Mouse (Mus musculus): ENCODE measurements around the gene Nudt15. TPM values are rescaled to one million over a fixed set of nuclear protein-coding genes. Genes with fewer than 3 reads are reported as not detected.

Gene Nudt15
- polyA plus RNA-seq, 1 experiment = 2.2 TPM

DNA sequence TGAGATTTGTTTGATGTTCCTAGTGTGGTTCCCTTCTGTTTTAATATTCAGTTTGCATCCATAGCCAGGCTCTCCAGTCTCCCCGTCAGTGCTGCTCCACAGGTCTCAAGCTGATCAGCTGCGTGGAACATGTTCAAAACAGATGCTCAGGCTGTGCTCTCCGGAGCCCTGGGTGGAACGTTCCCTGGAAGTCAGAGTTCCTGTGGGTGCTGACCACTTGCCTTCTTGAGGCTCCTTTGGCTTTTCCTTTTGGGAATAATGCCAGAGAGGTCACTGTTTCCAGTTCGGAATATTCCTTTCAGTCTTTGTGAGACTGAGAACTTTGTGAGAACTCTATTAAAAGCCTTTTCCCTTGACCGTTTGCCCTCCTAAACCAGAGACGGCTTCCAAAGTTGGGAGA is 72.5 kb downstream of the Nudt15 start:
- H3K4me3 ChIP-seq (ENCODE audit: insufficient read depth, poor library complexity, severe bottlenecking) = no peak overlapping the region
- no peak overlapping the region for H3ac ChIP-seq (ENCODE audit: control insufficient read depth, insufficient read length, low read depth)
- no peaks in the 10 kb centered on the region for H3K27me3 ChIP-seq (ENCODE audit: control insufficient read depth, insufficient read depth, insufficient read length)
- no peaks in the 10 kb centered on the region for H3K36me3 ChIP-seq (ENCODE audit: control insufficient read depth, insufficient read depth)
- no peaks in the 10 kb centered on the region for H3K79me3 ChIP-seq (ENCODE audit: low read depth)
- no peaks in the 10 kb centered on the region for H3K79me2 ChIP-seq (ENCODE audit: control insufficient read depth, insufficient read depth)
- no peak for TF ChIP-seq MYOD1 (IDR thresholded peaks at IDR 0.05; ENCODE audit: control insufficient read depth, insufficient read length, low read depth)
- no peak for TF ChIP-seq USF1 (IDR thresholded peaks at IDR 0.05; ENCODE audit: low read depth)
- no peak for TF ChIP-seq CTCF (IDR thresholded peaks at IDR 0.05; ENCODE audit: control insufficient read depth, insufficient read depth, insufficient read length)
- TF ChIP-seq MYOG (IDR thresholded peaks at IDR 0.05; ENCODE audit: control insufficient read depth, extremely low read depth, insufficient read length) = no peak
- no peak for TF ChIP-seq CEBPB (IDR thresholded peaks at IDR 0.05; ENCODE audit: low read depth)
- TF ChIP-seq MAX (IDR thresholded peaks at IDR 0.05) = no peak
- TF ChIP-seq FOSL1 (IDR thresholded peaks at IDR 0.05; ENCODE audit: insufficient read depth, low read length, poor library complexity, severe bottlenecking) = no peak

DNA sequence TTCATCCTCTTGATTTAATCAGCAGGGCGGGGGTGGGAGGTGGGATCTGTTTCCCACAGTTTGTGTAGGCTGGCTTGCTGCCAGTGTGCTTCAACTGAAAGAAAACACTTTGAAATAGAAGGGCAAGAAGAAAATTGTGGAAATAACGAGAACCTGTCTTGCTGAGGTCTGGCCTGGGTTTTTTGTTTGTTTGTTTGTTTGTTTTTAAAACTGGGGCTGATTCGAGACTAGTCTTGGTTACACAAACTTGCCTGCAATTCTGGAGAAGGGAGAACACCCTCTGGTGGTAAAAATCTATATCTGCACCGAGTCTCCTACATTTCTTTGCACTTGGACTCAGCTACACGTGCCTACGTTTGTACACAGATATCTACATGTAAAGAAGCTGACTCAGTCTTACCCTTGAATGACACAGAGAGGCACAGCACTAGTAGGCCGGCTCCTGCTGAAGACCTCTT is 73.4 kb downstream of the Nudt15 start:
- Histone ChIP-seq H3K79me2 (ENCODE audit: control insufficient read depth, insufficient read depth) (no peaks in the 10 kb centered on the region), H3K27me3 (ENCODE audit: control insufficient read depth, insufficient read depth, insufficient read length) (no peaks in the 10 kb centered on the region), H3ac (ENCODE audit: control insufficient read depth, insufficient read length, low read depth) (no peak overlapping the region), H3K4me3 (ENCODE audit: insufficient read depth, poor library complexity, severe bottlenecking) (no peak overlapping the region), H3K79me3 (ENCODE audit: low read depth) (no peaks in the 10 kb centered on the region), H3K36me3 (ENCODE audit: control insufficient read depth, insufficient read depth) (no peaks in the 10 kb centered on the region)
- no peak for TF ChIP-seq CTCF (IDR thresholded peaks at IDR 0.05; ENCODE audit: control insufficient read depth, insufficient read depth, insufficient read length)
- no peak for TF ChIP-seq MYOD1 (IDR thresholded peaks at IDR 0.05; ENCODE audit: control insufficient read depth, insufficient read length, low read depth)
- no peak for TF ChIP-seq MYOG (IDR thresholded peaks at IDR 0.05; ENCODE audit: control insufficient read depth, extremely low read depth, insufficient read length)
- TF ChIP-seq USF1 (IDR thresholded peaks at IDR 0.05; ENCODE audit: low read depth) = no peak
- no peak for TF ChIP-seq FOSL1 (IDR thresholded peaks at IDR 0.05; ENCODE audit: insufficient read depth, low read length, poor library complexity, severe bottlenecking)
- no peak for TF ChIP-seq CEBPB (IDR thresholded peaks at IDR 0.05; ENCODE audit: low read depth)
- TF ChIP-seq MAX (IDR thresholded peaks at IDR 0.05) = peak; percentile 56

DNA sequence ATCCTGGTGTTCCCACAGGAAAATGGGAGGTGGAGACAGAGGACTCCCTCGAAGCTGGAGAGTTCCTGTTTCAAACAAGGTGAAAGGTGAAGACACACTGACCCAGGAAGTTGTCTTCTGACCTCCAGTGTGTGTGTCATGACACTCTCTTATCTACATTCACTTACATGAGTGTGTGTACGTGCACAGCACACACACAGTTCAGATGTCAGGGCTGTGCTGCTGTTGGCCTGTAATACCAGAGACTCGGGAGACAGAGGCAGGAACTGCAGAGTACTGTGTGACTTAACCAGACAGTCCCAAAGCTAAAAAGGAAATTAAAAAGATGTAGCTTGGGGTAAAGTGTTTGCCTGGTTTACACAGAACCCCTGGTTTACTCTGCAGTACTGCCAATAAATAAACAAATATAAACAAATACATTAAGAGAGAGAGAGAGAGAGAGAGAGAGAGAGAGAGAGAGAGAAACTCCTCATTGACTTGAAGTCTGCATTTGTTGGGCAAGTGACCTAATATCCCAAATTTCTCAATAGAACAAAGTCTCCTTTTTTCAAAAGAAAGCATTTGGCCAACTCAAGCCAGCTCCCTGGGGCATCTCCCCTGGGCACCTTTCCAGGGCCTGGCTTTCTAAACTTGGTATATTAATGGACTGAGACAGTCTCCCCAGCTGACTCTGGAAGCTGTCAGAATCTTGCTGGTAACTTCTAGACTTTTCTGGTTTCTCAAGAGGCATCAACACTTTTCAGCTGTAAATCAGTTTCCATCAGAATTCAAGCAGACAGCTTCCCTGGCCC is 74.2 kb downstream of the Nudt15 start:
- H3K79me2 ChIP-seq (ENCODE audit: control insufficient read depth, insufficient read depth) = no peaks in the 10 kb centered on the region
- no peak overlapping the region for H3ac ChIP-seq (ENCODE audit: control insufficient read depth, insufficient read length, low read depth)
- TF ChIP-seq MYOD1 (IDR thresholded peaks at IDR 0.05; ENCODE audit: control insufficient read depth, insufficient read length, low read depth) (no peak), MYOG (IDR thresholded peaks at IDR 0.05; ENCODE audit: control insufficient read depth, extremely low read depth, insufficient read length) (no peak), MAX (IDR thresholded peaks at IDR 0.05) (no peak), CTCF (IDR thresholded peaks at IDR 0.05; ENCODE audit: control insufficient read depth, insufficient read depth, insufficient read length) (no peak), CEBPB (IDR thresholded peaks at IDR 0.05; ENCODE audit: low read depth) (no peak), FOSL1 (IDR thresholded peaks at IDR 0.05; ENCODE audit: insufficient read depth, low read length, poor library complexity, severe bottlenecking) (no peak), USF1 (IDR thresholded peaks at IDR 0.05; ENCODE audit: low read depth) (no peak)
- H3K79me3 ChIP-seq (ENCODE audit: low read depth) = no peaks in the 10 kb centered on the region
- no peak overlapping the region for H3K4me3 ChIP-seq (ENCODE audit: insufficient read depth, poor library complexity, severe bottlenecking)
- H3K27me3 ChIP-seq (ENCODE audit: control insufficient read depth, insufficient read depth, insufficient read length) = no peaks in the 10 kb centered on the region
- no peaks in the 10 kb centered on the region for H3K36me3 ChIP-seq (ENCODE audit: control insufficient read depth, insufficient read depth)

DNA sequence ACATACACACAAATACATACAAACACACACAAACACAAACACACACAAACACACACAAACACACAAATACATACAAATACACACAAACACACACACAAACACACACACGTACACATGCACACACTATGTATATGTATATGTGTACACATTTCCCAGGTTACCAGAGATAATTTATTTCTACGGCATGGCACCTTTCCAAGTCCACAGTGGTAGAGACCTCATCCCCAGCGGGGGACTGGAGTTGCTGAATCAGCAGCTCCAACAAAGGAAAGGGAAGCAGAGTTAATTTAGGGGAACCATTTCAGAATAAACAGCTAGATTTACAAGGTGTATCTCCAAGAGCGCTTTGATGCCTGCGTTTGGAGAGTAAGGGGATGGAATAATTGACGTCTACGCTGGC is 75.8 kb downstream of the Nudt15 start:
- H3K4me3 ChIP-seq (ENCODE audit: insufficient read depth, poor library complexity, severe bottlenecking) = no peak overlapping the region
- H3K27me3 ChIP-seq (ENCODE audit: control insufficient read depth, insufficient read depth, insufficient read length) = no peaks in the 10 kb centered on the region
- no peaks in the 10 kb centered on the region for H3K79me3 ChIP-seq (ENCODE audit: low read depth)
- no peaks in the 10 kb centered on the region for H3K79me2 ChIP-seq (ENCODE audit: control insufficient read depth, insufficient read depth)
- no peaks in the 10 kb centered on the region for H3K36me3 ChIP-seq (ENCODE audit: control insufficient read depth, insufficient read depth)
- H3ac ChIP-seq (ENCODE audit: control insufficient read depth, insufficient read length, low read depth) = no peak overlapping the region
- TF ChIP-seq USF1 (IDR thresholded peaks at IDR 0.05; ENCODE audit: low read depth) = no peak
- TF ChIP-seq CTCF (IDR thresholded peaks at IDR 0.05; ENCODE audit: control insufficient read depth, insufficient read depth, insufficient read length) = no peak
- no peak for TF ChIP-seq FOSL1 (IDR thresholded peaks at IDR 0.05; ENCODE audit: insufficient read depth, low read length, poor library complexity, severe bottlenecking)
- TF ChIP-seq CEBPB (IDR thresholded peaks at IDR 0.05; ENCODE audit: low read depth) = no peak
- TF ChIP-seq MYOG (IDR thresholded peaks at IDR 0.05; ENCODE audit: control insufficient read depth, extremely low read depth, insufficient read length) = no peak
- no peak for TF ChIP-seq MYOD1 (IDR thresholded peaks at IDR 0.05; ENCODE audit: control insufficient read depth, insufficient read length, low read depth)

DNA sequence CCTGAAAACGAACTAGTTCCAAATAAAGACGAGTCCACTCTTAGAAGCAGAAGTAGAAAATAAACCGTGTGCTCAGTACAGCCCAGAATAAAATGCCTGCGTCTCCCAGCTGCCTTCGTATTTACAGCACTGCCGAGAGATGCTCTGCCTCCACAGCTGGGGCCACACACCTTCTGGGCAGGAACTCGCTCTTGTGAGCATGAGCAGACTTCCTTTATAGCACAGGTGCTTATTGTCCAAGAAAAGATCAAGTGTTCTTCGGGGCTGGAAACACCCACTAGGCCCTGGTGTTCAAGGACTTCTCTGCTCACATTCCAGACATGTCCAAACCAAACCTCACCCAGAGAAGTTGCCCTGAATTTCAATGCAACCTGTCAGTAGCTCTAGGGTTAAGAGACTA is 77.4 kb downstream of the Nudt15 start:
- no peaks in the 10 kb centered on the region for H3K36me3 ChIP-seq (ENCODE audit: control insufficient read depth, insufficient read depth)
- no peaks in the 10 kb centered on the region for H3K79me2 ChIP-seq (ENCODE audit: control insufficient read depth, insufficient read depth)
- no peak overlapping the region for H3ac ChIP-seq (ENCODE audit: control insufficient read depth, insufficient read length, low read depth)
- TF ChIP-seq MYOD1 (IDR thresholded peaks at IDR 0.05; ENCODE audit: control insufficient read depth, insufficient read length, low read depth) (no peak), USF1 (IDR thresholded peaks at IDR 0.05; ENCODE audit: low read depth) (no peak), FOSL1 (IDR thresholded peaks at IDR 0.05; ENCODE audit: insufficient read depth, low read length, poor library complexity, severe bottlenecking) (no peak), CEBPB (IDR thresholded peaks at IDR 0.05; ENCODE audit: low read depth) (no peak), CTCF (IDR thresholded peaks at IDR 0.05; ENCODE audit: control insufficient read depth, insufficient read depth, insufficient read length) (no peak), MAX (IDR thresholded peaks at IDR 0.05) (no peak), MYOG (IDR thresholded peaks at IDR 0.05; ENCODE audit: control insufficient read depth, extremely low read depth, insufficient read length) (no peak)
- H3K27me3 ChIP-seq (ENCODE audit: control insufficient read depth, insufficient read depth, insufficient read length) = no peaks in the 10 kb centered on the region
- H3K4me3 ChIP-seq (ENCODE audit: insufficient read depth, poor library complexity, severe bottlenecking) = no peak overlapping the region
- H3K79me3 ChIP-seq (ENCODE audit: low read depth) = no peaks in the 10 kb centered on the region
